Mouse (Mus musculus) forebrain, embryonic 11.5 days (tissue): ENCODE measurements around the gene Zdhhc9. TPM values are rescaled to one million over a fixed set of nuclear protein-coding genes. Genes with fewer than 3 reads are reported as not detected.

Source experiments
- ATAC-seq: fragments of 200-750 bp; cut with Nextera tagmentation; replicated peaks from 2 replicates; pipeline ENCODE4 v1.8.0; 2017; ENCODE audit warnings: moderate TSS enrichment; ENCODE audit not compliant: low FRiP score
- DNase-seq: peaks from one replicate; pipeline ENCODE4 v3.0.0-alpha.2; 2017; ENCODE audit warnings: low spot score
- H3K27ac ChIP-seq: fragments of 300-500 bp; sonication (generic); 2 replicates; pipeline ENCODE4 v1.5.1; 2014; ENCODE audit warnings: low read depth, low read length
- H3K27me3 ChIP-seq: fragments of 300-500 bp; sonication (generic); 2 replicates; pipeline ENCODE4 v1.6.1; 2014; ENCODE audit warnings: mild to moderate bottlenecking, low read length, mixed read lengths; ENCODE audit not compliant: control insufficient read depth, insufficient read depth
- H3K36me3 ChIP-seq: fragments of 300-500 bp; sonication (generic); 2 replicates; pipeline ENCODE4 v1.6.1; 2014; ENCODE audit warnings: mild to moderate bottlenecking, low read length, moderate library complexity, mixed read lengths; ENCODE audit not compliant: control insufficient read depth, insufficient read depth
- H3K4me1 ChIP-seq: fragments of 300-500 bp; sonication (generic); replicated peaks from 2 replicates; pipeline ENCODE4 v1.6.1; 2014; ENCODE audit warnings: low read length, mixed read lengths; ENCODE audit not compliant: control insufficient read depth, insufficient read depth
- H3K4me2 ChIP-seq: fragments of 300-500 bp; sonication (generic); 2 replicates; pipeline ENCODE4 v1.6.1; 2014; ENCODE audit warnings: low read depth, mild to moderate bottlenecking, low read length, moderate library complexity, mixed read lengths; ENCODE audit not compliant: severe bottlenecking
- H3K4me3 ChIP-seq: fragments of 300-500 bp; sonication (generic); 2 replicates; pipeline ENCODE4 v1.5.1; 2014; ENCODE audit warnings: low read depth, low read length
- H3K9ac ChIP-seq: fragments of 300-500 bp; sonication (generic); 2 replicates; pipeline ENCODE4 v1.6.1; 2014; ENCODE audit warnings: low read length
- H3K9me3 ChIP-seq: fragments of 300-500 bp; sonication (generic); 2 replicates; pipeline ENCODE4 v1.6.1; 2016; ENCODE audit warnings: low read length, mixed read lengths; ENCODE audit not compliant: control insufficient read depth
- WGBS: fragments of 180-500 bp; shearing (Covaris S2); extraction: QIAGEN DNeasy Blood & Tissue Kit; methylation state at CpG from one replicate; pipeline ENCODE4 v1.1.7; 2014; 5-methylcytosine and 5-hydroxymethylcytosine counted together
- polyA plus RNA-seq: library from polyadenylated mRNA; unstranded; fragments of >200 nt; fragmentation: Nextera tagmentation; extraction: Ambion mirVana; gene quantifications from 2 replicates; pipeline ENCODE4 v1.2.1, GENCODE M21; 2014

The Zdhhc9 gene
- 4.0 and 4.2 TPM in 2 replicates for polyA plus RNA-seq

DNA sequence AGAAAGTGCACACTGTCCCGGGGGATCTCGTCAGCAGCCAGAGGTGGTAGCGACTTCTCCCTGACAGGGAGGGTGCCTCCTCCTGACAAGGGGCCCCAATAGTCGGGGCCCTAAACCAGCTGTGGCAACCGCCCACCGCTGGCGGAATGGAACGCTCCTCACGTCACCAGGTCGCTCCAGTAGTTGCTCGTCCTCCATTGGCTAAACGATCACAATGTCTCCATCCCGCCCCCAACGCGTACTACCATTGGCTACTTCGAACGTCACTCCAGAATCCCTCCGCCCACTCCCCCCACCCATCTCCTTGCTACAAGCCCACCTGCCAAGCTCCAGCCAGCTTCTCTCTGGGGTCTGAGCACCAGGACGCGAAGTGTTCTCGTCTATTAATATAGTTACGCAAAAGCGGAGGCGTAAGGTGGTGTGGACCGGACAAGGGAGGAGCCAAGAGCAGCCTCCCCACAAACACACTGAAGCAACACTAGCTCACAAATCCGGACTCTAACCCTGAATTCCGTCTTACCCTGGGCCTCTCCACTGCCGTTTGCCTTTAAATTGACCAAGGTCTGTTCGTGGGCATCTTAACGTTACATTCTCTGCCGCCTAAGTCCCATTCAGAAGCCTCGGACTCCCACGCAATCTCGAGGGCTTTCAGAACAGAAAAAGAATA, at the start of gene Zdhhc9:
Gene Zdhhc9 (minus strand): TSS at position 360 of the 667 bp plus-strand sequence.
- 18% methylated on average over 34 of the region's 34 CpGs for WGBS
- DNase-seq, result peak; percentile 91
- Histone ChIP-seq H3K9me3 (no peaks in the 10 kb centered on the region), H3K36me3 (no peaks in the 10 kb centered on the region), H3K9ac (peak within 1 kb of the TSS; percentile 59), H3K27ac (no peak within 1 kb of the TSS), H3K4me3 (peak within 1 kb of the TSS; percentile 63), H3K4me2 (peak within 1 kb of the TSS; percentile 53), H3K4me1 (no peaks in the 10 kb centered on the region), H3K27me3 (no peaks in the 10 kb centered on the region)
- peak; percentile 99 for ATAC-seq

DNA sequence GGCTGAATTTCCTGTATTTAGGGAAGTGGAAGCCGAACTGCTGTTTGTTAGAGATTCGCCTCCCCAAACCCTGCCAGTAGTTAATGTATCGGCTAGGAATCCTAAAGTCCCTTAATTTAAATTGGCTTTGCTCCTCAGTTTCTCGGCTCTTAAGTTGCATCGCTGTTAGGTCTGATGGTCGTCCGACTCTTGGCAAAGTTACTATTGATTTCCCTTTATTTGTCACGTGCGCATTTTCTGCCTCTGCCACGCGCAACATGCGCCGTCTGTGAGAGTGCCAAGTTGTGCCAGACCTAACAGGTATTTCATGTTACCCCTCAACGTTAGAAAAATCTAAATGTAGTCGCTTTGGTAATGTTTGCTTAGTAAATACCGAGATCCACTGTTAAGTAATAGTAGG, 48.3 kb upstream of the Zdhhc9 start:
- WGBS, result 13% methylated on average over 16 of the region's 16 CpGs
- DNase-seq (no peak), ATAC-seq (no peak)
- H3K36me3 ChIP-seq, result no peaks in the 10 kb centered on the region
- no peaks in the 10 kb centered on the region for H3K27me3 ChIP-seq
- peak overlapping the region; percentile 45 for H3K4me2 ChIP-seq
- H3K9me3 ChIP-seq, result no peaks in the 10 kb centered on the region
- H3K9ac ChIP-seq, result peak overlapping the region; percentile 39; the same call in 1 of the 2 replicates
- peak overlapping the region; percentile 45 for H3K4me3 ChIP-seq
- no peak overlapping the region for H3K27ac ChIP-seq
- no peaks in the 10 kb centered on the region for H3K4me1 ChIP-seq

DNA sequence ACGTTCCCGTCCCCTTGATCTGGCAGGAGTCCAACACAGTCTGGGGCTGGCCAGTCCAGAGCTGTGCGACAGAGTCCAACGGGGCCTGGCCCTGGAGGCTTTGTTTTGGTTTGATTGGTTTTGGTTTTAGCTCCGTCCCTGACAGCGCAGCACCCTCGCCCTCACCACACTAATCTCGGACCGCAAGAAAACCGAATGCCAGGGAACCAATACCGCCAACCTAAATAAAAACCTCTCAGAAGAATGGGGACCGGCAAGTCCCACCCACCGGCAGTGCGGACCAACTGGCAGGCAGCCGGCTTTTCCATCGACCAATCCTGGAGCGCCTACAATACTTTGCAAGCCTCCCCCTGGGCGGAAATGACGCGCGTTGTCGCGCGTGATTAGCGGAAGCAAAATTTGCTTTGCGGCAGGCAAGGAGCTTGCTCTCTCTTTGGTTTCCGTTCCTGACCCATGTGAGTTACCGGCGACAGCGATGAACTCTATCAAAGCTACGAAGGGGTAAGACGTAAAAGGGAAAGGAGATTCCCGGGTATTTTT, 47.9 kb upstream of the Zdhhc9 start, which contains the start of gene Utp14a:
Gene Utp14a (plus strand): TSS at position 395 of the 540 bp plus-strand sequence.
- H3K36me3 ChIP-seq, result no peaks in the 10 kb centered on the region
- peak within 1 kb of the TSS; percentile 57 for H3K9ac ChIP-seq
- peak within 1 kb of the TSS; percentile 53 for H3K4me2 ChIP-seq
- H3K4me1 ChIP-seq, result no peaks in the 10 kb centered on the region
- peak within 1 kb of the TSS; percentile 45 for H3K4me3 ChIP-seq
- H3K9me3 ChIP-seq, result no peaks in the 10 kb centered on the region
- H3K27me3 ChIP-seq, result no peaks in the 10 kb centered on the region
- peak; percentile 99 for ATAC-seq
- peak within 1 kb of the TSS; percentile 68 for H3K27ac ChIP-seq
- WGBS, result 13% methylated on average over 33 of the region's 33 CpGs
- peak; percentile 93 for DNase-seq

DNA sequence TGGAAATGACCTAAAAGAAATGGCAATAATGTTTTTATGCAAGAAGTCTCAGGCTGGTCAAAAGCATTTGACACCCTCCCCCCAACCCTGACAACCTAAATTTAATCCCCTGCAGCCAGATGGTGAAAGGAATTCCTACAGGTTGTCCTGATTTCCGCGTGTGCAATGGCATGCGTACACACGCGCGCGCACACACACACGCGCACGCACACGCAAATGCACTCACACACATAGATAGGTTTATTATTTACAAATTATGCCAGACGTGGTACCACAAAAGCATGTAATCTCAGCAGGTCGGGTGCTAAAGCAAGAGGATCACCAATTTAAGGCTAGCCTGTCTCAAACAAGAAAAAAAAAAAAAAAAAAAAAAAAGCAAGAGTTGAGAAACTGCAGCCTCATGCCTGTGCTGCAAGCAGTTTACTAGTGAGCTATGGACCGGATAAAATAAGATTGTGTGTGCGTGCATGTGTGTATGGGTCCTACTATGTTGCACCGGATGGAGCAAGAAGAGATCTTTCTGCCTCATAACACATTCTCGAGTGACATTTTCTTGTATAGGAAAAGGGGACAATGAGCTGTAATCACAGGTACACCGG, 47.3 kb upstream of the Zdhhc9 start:
- peak overlapping the region; percentile 45 for H3K4me3 ChIP-seq
- ATAC-seq (peak; percentile 67; the same call in 1 of the 2 replicates), DNase-seq (peak; percentile 50)
- peak overlapping the region; percentile 68 for H3K27ac ChIP-seq
- H3K4me2 ChIP-seq, result peak overlapping the region; percentile 53
- no peaks in the 10 kb centered on the region for H3K36me3 ChIP-seq
- H3K9me3 ChIP-seq, result no peaks in the 10 kb centered on the region
- H3K4me1 ChIP-seq, result no peaks in the 10 kb centered on the region
- WGBS, result 18% methylated on average over 18 of the region's 18 CpGs
- H3K9ac ChIP-seq, result peak overlapping the region; percentile 57
- H3K27me3 ChIP-seq, result no peaks in the 10 kb centered on the region

DNA sequence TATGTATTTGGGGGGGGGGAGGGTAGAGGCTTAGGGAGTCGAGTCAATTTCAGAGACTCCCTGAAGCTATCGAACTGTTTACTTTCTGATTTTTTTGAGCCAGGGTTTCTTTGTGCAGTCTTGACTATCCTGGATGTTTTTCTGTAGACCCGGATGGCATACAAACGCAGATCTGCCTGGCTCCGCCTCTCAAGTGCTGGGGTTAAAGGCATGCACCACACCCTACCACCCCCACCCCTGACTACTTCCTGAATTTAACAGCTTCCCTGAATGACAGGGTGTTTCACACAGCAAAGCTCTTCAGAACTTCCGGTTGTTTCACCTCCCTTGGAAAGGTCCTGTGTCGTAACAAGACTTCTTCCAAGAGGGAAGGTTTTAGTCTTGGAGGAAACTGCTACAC, 25.7 kb upstream of the Zdhhc9 start:
- Histone ChIP-seq H3K27me3 (no peaks in the 10 kb centered on the region), H3K9ac (no peak overlapping the region), H3K4me1 (no peaks in the 10 kb centered on the region), H3K4me3 (no peak overlapping the region), H3K9me3 (no peaks in the 10 kb centered on the region), H3K36me3 (no peaks in the 10 kb centered on the region), H3K27ac (no peak overlapping the region), H3K4me2 (no peak overlapping the region)
- no peak for DNase-seq
- WGBS, result 63% methylated on average over 7 of the region's 7 CpGs
- ATAC-seq, result no peak

DNA sequence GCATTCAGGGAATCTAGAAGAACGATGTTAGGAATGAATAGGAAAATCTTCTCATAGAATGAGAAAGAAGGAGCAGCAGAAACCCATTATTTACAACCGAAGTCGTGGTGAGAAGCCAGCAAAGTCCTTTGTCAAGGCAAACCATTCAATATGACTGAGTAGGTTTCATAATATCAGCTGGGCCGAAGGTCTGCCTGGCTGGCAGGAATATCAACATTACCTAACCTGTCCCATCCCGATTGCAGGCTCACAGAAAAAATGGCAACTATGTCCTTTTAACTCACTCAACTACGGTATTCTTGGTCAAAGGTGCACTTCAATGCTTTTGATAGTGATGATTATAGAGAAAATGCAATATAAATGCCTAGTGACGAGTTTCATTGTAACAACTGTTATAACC, 17.5 kb upstream of the Zdhhc9 start:
- ATAC-seq (no peak), DNase-seq (no peak)
- WGBS, result 84% methylated on average over 7 of the region's 7 CpGs
- H3K36me3 ChIP-seq, result no peaks in the 10 kb centered on the region
- H3K27ac ChIP-seq, result no peak overlapping the region
- no peak overlapping the region for H3K4me3 ChIP-seq
- no peaks in the 10 kb centered on the region for H3K4me1 ChIP-seq
- H3K9ac ChIP-seq, result no peak overlapping the region
- no peaks in the 10 kb centered on the region for H3K27me3 ChIP-seq
- no peak overlapping the region for H3K4me2 ChIP-seq
- no peaks in the 10 kb centered on the region for H3K9me3 ChIP-seq

DNA sequence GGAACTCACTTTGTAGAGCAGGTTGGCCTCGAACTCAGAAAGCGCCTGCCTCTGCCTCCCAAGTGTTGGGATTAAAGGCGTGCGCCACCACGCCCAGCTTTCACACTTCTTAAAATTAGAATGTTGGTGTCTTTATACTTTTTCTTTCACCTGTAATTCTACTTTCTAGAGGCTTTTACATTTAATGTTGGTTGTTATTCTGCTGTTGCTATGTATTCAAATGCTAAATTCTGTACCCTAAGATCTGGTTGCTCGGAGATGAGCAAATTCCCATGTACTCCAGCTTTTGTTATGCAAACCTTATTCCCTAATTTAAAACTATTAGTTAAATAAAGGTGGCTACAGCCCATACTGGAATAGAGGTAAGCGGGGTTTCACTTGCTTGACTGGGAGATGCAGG, 14.0 kb upstream of the Zdhhc9 start:
- no peak for DNase-seq

DNA sequence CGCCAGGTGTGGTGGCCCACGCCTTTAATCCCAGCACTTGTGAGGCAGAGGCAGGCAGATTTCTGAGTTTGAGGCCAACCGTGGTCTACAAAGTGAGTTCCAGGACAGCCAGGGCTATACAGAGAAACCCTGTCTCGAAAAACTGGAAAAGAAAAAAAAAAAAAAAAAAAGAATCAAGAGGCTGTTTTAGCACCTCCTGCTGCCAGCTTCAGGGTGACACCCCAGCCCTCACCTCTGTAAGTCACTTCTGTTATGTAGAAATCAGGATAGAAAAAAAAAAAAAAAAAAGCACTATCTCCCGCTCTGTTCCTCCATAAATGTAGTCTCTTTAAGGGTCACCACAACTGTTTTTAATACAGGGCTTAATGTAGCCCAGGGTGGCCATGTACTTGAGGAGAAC, 10.8 kb upstream of the Zdhhc9 start:
- Histone ChIP-seq H3K4me2 (no peak overlapping the region), H3K9ac (no peak overlapping the region), H3K4me3 (no peak overlapping the region), H3K36me3 (no peaks in the 10 kb centered on the region), H3K27ac (no peak overlapping the region), H3K27me3 (no peaks in the 10 kb centered on the region), H3K4me1 (no peaks in the 10 kb centered on the region), H3K9me3 (no peaks in the 10 kb centered on the region)
- ATAC-seq (no peak), DNase-seq (no peak)
- WGBS, result 81% methylated on average over 5 of the region's 5 CpGs

More for the DNA sequence above, 14.0 kb upstream of the Zdhhc9 start:
- H3K9ac ChIP-seq, result no peak overlapping the region
- no peaks in the 10 kb centered on the region for H3K4me1 ChIP-seq
- H3K4me2 ChIP-seq, result no peak overlapping the region
- WGBS, result 79% methylated on average over 7 of the region's 7 CpGs
- no peak for ATAC-seq
- H3K9me3 ChIP-seq, result no peaks in the 10 kb centered on the region
- no peak overlapping the region for H3K4me3 ChIP-seq
- no peak overlapping the region for H3K27ac ChIP-seq
- H3K36me3 ChIP-seq, result no peaks in the 10 kb centered on the region
- no peaks in the 10 kb centered on the region for H3K27me3 ChIP-seq
